Mouse (Mus musculus): ENCODE data around the gene Casc1. TPM values are rescaled to one million over a fixed set of nuclear protein-coding genes. Genes with fewer than 3 reads are reported as not detected.

The Casc1 gene
- polyA plus RNA-seq, 1 experiment: 0.11 TPM

DNA sequence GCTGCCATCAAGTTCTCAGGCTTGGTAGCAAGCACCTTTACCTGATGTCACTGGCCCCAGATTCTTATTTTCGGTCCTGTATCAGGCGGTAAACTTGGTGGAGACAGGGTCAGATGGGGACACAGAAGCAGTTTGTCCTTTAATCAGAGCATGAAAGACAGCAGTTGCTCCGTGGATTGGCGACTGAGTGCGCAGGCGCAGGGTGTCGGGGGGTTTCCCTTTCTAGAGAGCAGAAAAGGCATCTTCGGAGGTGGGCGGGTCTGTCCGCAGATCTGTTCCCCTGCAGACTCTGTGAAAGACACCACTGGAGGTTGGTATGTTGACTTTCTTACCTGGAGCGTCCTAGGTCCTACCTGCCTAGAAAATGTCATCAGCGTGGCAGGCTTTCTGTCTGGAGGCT lies 69.0 kb downstream of the Casc1 start:
- Histone ChIP-seq H3K79me2 (ENCODE audit: control insufficient read depth, insufficient read depth) (no peaks in the 10 kb centered on the region), H3ac (ENCODE audit: control insufficient read depth, insufficient read length) (no peak overlapping the region), H3K4me2 (ENCODE audit: low read depth) (no peak overlapping the region), H3K27me3 (ENCODE audit: control insufficient read depth, insufficient read depth, insufficient read length) (no peaks in the 10 kb centered on the region), H3K4me3 (no peak overlapping the region), H3K36me3 (ENCODE audit: control insufficient read depth, insufficient read depth) (no peaks in the 10 kb centered on the region)
- TF ChIP-seq USF1 (IDR thresholded peaks at IDR 0.05; ENCODE audit: low read depth): no peak
- TF ChIP-seq POLR2AphosphoS2 (IDR thresholded peaks at IDR 0.05; ENCODE audit: insufficient read length, low read depth): no peak
- no peak for TF ChIP-seq MYOD1 (IDR thresholded peaks at IDR 0.05; ENCODE audit: control insufficient read depth in 1 of 3, insufficient read length in 2 of 3, low read depth in 2 of 3)
- no peak for TF ChIP-seq POLR2A (IDR thresholded peaks at IDR 0.05; ENCODE audit: insufficient read length, low read depth)
- no peak for TF ChIP-seq TCF12 (IDR thresholded peaks at IDR 0.05; ENCODE audit: insufficient read depth, poor library complexity, severe bottlenecking)
- no peak for TF ChIP-seq REST (IDR thresholded peaks at IDR 0.05; ENCODE audit: insufficient read depth, insufficient read length)
- no peak for TF ChIP-seq MAX (IDR thresholded peaks at IDR 0.05; ENCODE audit: low read depth)
- TF ChIP-seq SRF (IDR thresholded peaks at IDR 0.05; ENCODE audit: control insufficient read depth, insufficient read length, low read depth): no peak
- no peak for TF ChIP-seq CEBPB (IDR thresholded peaks at IDR 0.05; ENCODE audit: insufficient read depth, poor library complexity, severe bottlenecking)
- TF ChIP-seq MYOG (IDR thresholded peaks at IDR 0.05; ENCODE audit: control insufficient read depth in 1 of 3, insufficient read depth in 1 of 3, insufficient read length in 2 of 3, low read depth in 2 of 3): no peak
- no peak for TF ChIP-seq TCF3 (IDR thresholded peaks at IDR 0.05; ENCODE audit: insufficient read length, low read depth)
- no peak for TF ChIP-seq E2F4 (IDR thresholded peaks at IDR 0.05; ENCODE audit: insufficient read depth)

- no peak overlapping the region for H3K4me3 ChIP-seq
- no peak overlapping the region for H3K4me2 ChIP-seq (ENCODE audit: low read depth)
- TF ChIP-seq E2F4 (IDR thresholded peaks at IDR 0.05; ENCODE audit: insufficient read depth) (no peak), POLR2AphosphoS2 (IDR thresholded peaks at IDR 0.05; ENCODE audit: insufficient read length, low read depth) (no peak), TCF3 (IDR thresholded peaks at IDR 0.05; ENCODE audit: insufficient read length, low read depth) (no peak), REST (IDR thresholded peaks at IDR 0.05; ENCODE audit: insufficient read depth, insufficient read length) (no peak), MAX (IDR thresholded peaks at IDR 0.05; ENCODE audit: low read depth) (no peak)
- H3K27me3 ChIP-seq (ENCODE audit: control insufficient read depth, insufficient read depth, insufficient read length): no peaks in the 10 kb centered on the region
- no peak overlapping the region for H3ac ChIP-seq (ENCODE audit: control insufficient read depth, insufficient read length)
- H3K36me3 ChIP-seq (ENCODE audit: control insufficient read depth, insufficient read depth): no peaks in the 10 kb centered on the region
- H3K79me2 ChIP-seq (ENCODE audit: control insufficient read depth, insufficient read depth): no peaks in the 10 kb centered on the region
Observed at GRCm38 (mm10) chr6:145140706-145141105, 70.1 kb downstream of the Casc1 start.

DNA sequence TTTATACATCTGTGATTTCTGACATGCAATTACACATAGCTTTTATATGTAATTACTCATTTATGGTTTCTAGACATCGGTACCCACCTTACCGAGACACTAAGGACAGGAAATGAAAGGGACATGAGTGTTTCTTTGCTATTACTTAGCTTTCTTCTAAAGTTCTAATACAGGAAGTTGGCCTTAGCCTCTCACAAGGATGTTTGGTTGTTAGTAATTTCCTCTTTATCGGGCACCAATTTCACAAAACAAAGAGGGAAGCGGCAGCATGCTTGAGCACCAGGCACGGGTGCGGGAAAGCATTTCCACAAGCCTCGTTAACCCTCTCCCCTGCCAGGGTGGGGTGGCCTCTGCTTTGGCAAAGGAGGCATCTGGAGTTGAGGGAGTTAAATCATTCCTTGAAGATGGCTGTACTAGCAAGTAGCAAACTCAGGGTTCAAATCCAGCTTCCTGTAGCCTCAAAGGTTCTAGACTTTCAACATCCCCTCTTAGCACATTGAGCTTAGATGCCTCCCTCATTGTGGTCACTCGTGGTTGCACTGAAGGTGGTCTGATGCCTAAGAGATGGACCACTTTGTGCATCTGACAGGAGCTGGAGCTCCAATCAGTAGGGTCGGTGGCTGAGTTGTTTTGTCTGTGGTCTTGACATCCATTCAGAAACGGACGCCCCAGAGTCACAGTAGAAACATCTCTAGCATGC lies 70.9 kb downstream of the Casc1 start:
- Histone ChIP-seq H3K4me2 (ENCODE audit: low read depth) (no peak overlapping the region), H3K4me3 (no peak overlapping the region), H3ac (ENCODE audit: control insufficient read depth, insufficient read length) (no peak overlapping the region), H3K27me3 (ENCODE audit: control insufficient read depth, insufficient read depth, insufficient read length) (no peaks in the 10 kb centered on the region), H3K36me3 (ENCODE audit: control insufficient read depth, insufficient read depth) (no peaks in the 10 kb centered on the region), H3K79me2 (ENCODE audit: control insufficient read depth, insufficient read depth) (no peaks in the 10 kb centered on the region)
- TF ChIP-seq USF1 (IDR thresholded peaks at IDR 0.05; ENCODE audit: low read depth): no peak
- TF ChIP-seq TCF12 (IDR thresholded peaks at IDR 0.05; ENCODE audit: insufficient read depth, poor library complexity, severe bottlenecking): no peak

DNA sequence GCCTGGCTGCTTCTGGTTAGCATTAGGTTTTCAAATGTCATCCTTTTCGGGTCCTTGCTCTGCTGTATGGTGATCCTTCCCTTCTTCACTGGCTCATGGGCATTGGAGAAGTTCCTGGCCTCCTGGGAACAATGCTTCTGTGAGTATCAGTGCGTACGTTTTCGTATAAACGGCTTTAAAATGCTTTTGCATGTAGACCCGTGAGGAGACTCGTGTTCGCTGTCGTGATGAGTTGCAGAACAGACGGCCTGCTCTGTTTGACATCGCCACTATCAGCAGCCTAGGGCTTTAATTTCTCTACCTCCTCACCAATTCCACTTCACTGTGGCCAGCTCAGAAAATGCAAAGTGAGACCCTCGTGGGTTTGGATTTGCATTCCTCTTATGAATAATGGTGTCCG lies 71.6 kb downstream of the Casc1 start:
- Histone ChIP-seq H3K27me3 (ENCODE audit: control insufficient read depth, insufficient read depth, insufficient read length) (no peaks in the 10 kb centered on the region), H3K79me2 (ENCODE audit: control insufficient read depth, insufficient read depth) (no peaks in the 10 kb centered on the region), H3K36me3 (ENCODE audit: control insufficient read depth, insufficient read depth) (no peaks in the 10 kb centered on the region), H3K4me3 (no peak overlapping the region), H3ac (ENCODE audit: control insufficient read depth, insufficient read length) (no peak overlapping the region), H3K4me2 (ENCODE audit: low read depth) (no peak overlapping the region)
- TF ChIP-seq USF1 (IDR thresholded peaks at IDR 0.05; ENCODE audit: low read depth): no peak
- no peak for TF ChIP-seq POLR2A (IDR thresholded peaks at IDR 0.05; ENCODE audit: insufficient read length, low read depth)

DNA sequence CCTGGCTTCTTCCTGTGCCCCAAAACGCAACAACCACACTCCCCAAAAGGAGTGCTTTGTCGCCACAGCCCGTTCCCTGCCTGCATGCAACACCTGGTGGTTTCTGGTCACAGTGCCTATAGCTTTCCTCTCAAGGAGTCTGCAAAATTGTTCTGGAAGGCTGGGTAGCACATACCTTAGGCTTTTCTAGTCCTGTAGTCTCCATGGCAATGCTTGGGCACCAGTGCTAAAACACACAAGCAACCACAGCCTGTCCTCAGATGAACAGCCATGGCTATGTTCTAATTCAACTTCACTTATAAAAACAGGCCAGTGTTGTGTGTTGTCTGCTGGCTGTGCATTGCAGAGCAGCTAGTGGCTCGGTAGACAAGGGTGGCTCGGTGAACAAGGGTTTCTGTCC lies 74.0 kb downstream of the Casc1 start:
- no peak overlapping the region for H3ac ChIP-seq (ENCODE audit: control insufficient read depth, insufficient read length)

DNA sequence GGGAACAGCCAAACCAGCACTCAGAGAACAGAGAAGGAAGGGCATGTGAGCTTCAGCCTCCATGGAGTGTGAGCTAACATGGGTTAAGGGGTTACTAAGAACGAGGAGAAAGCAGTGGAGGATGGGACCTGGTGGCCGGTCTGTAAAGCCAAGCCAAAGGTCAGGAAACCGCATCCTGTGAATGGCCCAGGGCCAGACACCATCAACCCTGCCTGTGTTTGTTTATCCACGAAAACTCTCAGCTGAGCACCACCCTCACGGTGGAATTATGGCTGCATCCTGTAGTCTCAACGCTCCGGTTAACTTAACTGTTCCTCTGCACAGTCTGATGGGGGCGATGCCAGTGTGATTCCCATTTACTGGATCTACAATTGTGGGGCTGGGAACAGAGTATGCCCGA lies 75.0 kb downstream of the Casc1 start:
- Histone ChIP-seq H3K79me2 (ENCODE audit: control insufficient read depth, insufficient read depth) (no peaks in the 10 kb centered on the region), H3K36me3 (ENCODE audit: control insufficient read depth, insufficient read depth) (no peaks in the 10 kb centered on the region), H3K27me3 (ENCODE audit: control insufficient read depth, insufficient read depth, insufficient read length) (no peaks in the 10 kb centered on the region), H3K4me2 (ENCODE audit: low read depth) (no peak overlapping the region), H3K4me3 (no peak overlapping the region), H3ac (ENCODE audit: control insufficient read depth, insufficient read length) (no peak overlapping the region)
- no peak for TF ChIP-seq MAX (IDR thresholded peaks at IDR 0.05; ENCODE audit: low read depth)
- no peak for TF ChIP-seq MYOD1 (IDR thresholded peaks at IDR 0.05; ENCODE audit: control insufficient read depth in 1 of 3, insufficient read length in 2 of 3, low read depth in 2 of 3)
- TF ChIP-seq TCF12 (IDR thresholded peaks at IDR 0.05; ENCODE audit: insufficient read depth, poor library complexity, severe bottlenecking): no peak
- no peak for TF ChIP-seq USF1 (IDR thresholded peaks at IDR 0.05; ENCODE audit: low read depth)
- TF ChIP-seq CEBPB (IDR thresholded peaks at IDR 0.05; ENCODE audit: insufficient read depth, poor library complexity, severe bottlenecking): no peak
- no peak for TF ChIP-seq POLR2A (IDR thresholded peaks at IDR 0.05; ENCODE audit: insufficient read length, low read depth)
- no peak for TF ChIP-seq POLR2AphosphoS2 (IDR thresholded peaks at IDR 0.05; ENCODE audit: insufficient read length, low read depth)
- TF ChIP-seq REST (IDR thresholded peaks at IDR 0.05; ENCODE audit: insufficient read depth, insufficient read length): no peak
- no peak for TF ChIP-seq E2F4 (IDR thresholded peaks at IDR 0.05; ENCODE audit: insufficient read depth)
- no peak for TF ChIP-seq SRF (IDR thresholded peaks at IDR 0.05; ENCODE audit: control insufficient read depth, insufficient read length, low read depth)

More for the DNA sequence above, 74.0 kb downstream of the Casc1 start:
- H3K4me3 ChIP-seq: no peak overlapping the region
- no peaks in the 10 kb centered on the region for H3K36me3 ChIP-seq (ENCODE audit: control insufficient read depth, insufficient read depth)
- no peaks in the 10 kb centered on the region for H3K27me3 ChIP-seq (ENCODE audit: control insufficient read depth, insufficient read depth, insufficient read length)
- no peaks in the 10 kb centered on the region for H3K79me2 ChIP-seq (ENCODE audit: control insufficient read depth, insufficient read depth)
- H3K4me2 ChIP-seq (ENCODE audit: low read depth): no peak overlapping the region
- no peak for TF ChIP-seq POLR2A (IDR thresholded peaks at IDR 0.05; ENCODE audit: insufficient read length, low read depth)
